Mouse (Mus musculus): ENCODE measurements around the gene Ipcef1. TPM values are rescaled to one million over a fixed set of nuclear protein-coding genes. Genes with fewer than 3 reads are reported as not detected.

Gene Ipcef1
- polyA plus RNA-seq, 1 experiment from 2014 or later, result 0.51 TPM

- 89% methylated on average over 2 of the region's 2 CpGs for WGBS
- no peaks in the 10 kb centered on the region for H3K4me1 ChIP-seq
- no peak for ATAC-seq (ENCODE audit: insufficient number of reproducible peaks, insufficient read depth, low FRiP score, low TSS enrichment)
- no peaks in the 10 kb centered on the region for H3K36me3 ChIP-seq
- H3K4me2 ChIP-seq (replicated peaks), result no peak overlapping the region
- no peak overlapping the region for H3K27ac ChIP-seq
- H3K9me3 ChIP-seq, result no peaks in the 10 kb centered on the region
- H3K27me3 ChIP-seq, result no peaks in the 10 kb centered on the region
- no peak overlapping the region for H3K4me3 ChIP-seq
- no peak overlapping the region for H3K9ac ChIP-seq
These were observed 95.9 kb downstream of the Ipcef1 start for GRCm38 (mm10) chr10:6956357-6956756.

DNA sequence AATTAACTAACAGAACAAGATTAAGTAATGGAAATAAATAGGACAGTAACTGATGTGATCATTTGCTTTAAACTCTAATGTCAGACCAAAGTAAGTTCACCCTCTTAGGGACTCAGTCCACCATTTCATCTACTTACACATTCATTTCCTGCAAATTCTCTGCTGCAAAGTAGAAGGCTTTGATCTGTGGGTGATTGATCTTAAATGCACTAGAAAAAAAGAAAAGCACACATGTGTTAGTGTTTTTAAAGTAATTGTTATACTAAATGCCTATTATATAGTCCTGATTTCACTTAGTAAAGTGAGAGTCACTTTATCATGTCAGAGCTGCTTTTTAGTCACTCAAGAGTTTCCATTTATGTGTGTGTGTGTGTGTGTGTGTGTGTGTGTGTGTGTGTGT lies 97.7 kb downstream of the Ipcef1 start:
- no peaks in the 10 kb centered on the region for H3K4me1 ChIP-seq
- no peak overlapping the region for H3K27ac ChIP-seq
- no peaks in the 10 kb centered on the region for H3K9me3 ChIP-seq
- ATAC-seq (ENCODE audit: insufficient number of reproducible peaks, insufficient read depth, low FRiP score, low TSS enrichment), result no peak
- no peaks in the 10 kb centered on the region for H3K36me3 ChIP-seq
- H3K27me3 ChIP-seq, result no peaks in the 10 kb centered on the region
- H3K4me3 ChIP-seq, result no peak overlapping the region
- no peak overlapping the region for H3K9ac ChIP-seq
- no peak overlapping the region for H3K4me2 ChIP-seq (replicated peaks)

- Histone ChIP-seq H3K9ac (no peak overlapping the region), H3K9me3 (no peaks in the 10 kb centered on the region), H3K4me2 (replicated peaks) (no peak overlapping the region), H3K4me1 (no peaks in the 10 kb centered on the region), H3K27me3 (no peaks in the 10 kb centered on the region), H3K4me3 (no peak overlapping the region), H3K36me3 (no peaks in the 10 kb centered on the region), H3K27ac (no peak overlapping the region)
- 71% methylated on average over 1 of the region's 1 CpGs for WGBS
- ATAC-seq (ENCODE audit: insufficient number of reproducible peaks, insufficient read depth, low FRiP score, low TSS enrichment), result no peak
These were observed 99.2 kb downstream of the Ipcef1 start for GRCm38 (mm10) chr10:6953115-6953514.

DNA sequence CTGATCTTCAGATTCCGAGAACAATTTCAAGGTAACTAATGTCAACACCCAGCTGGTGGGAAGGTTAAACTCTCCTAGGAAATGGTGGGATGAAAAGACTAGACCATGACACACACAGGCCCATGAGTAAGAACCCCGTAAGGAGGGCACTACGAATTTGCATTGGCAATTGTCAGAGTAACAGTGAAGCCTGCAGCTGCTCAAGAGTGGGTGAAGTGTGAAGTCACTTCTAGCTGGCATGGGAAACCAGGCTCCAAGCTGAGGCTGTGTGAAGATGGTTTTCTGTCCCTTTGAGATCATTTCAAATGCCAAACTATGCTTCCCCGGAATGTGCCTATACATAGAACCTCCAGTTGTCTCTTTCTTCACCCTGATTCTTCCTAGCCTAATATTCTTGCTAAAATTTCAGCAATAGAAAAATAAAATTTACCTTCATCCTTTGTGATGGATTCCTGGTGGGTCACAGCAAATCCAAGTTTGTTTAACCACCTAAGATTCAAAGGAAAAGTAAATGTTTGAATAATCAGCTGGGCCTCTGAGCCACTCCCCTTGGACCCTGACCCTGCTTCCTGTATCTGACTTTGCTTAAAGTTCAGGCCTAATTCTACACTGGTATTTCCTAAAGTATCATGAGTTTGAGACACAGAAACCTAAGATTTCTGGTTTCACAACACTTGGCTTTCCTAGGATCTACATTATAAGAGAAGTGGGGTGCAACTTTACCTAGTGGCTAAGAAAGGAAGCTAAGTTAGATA lies 115.4 kb downstream of the Ipcef1 start:
- 85% methylated on average over 4 of the region's 4 CpGs for WGBS
- Histone ChIP-seq H3K27ac (no peak overlapping the region), H3K9ac (no peak overlapping the region), H3K4me3 (no peak overlapping the region), H3K36me3 (no peaks in the 10 kb centered on the region), H3K4me1 (no peaks in the 10 kb centered on the region), H3K27me3 (no peaks in the 10 kb centered on the region), H3K9me3 (no peaks in the 10 kb centered on the region), H3K4me2 (replicated peaks) (no peak overlapping the region)
- ATAC-seq (ENCODE audit: insufficient number of reproducible peaks, insufficient read depth, low FRiP score, low TSS enrichment), result no peak

DNA sequence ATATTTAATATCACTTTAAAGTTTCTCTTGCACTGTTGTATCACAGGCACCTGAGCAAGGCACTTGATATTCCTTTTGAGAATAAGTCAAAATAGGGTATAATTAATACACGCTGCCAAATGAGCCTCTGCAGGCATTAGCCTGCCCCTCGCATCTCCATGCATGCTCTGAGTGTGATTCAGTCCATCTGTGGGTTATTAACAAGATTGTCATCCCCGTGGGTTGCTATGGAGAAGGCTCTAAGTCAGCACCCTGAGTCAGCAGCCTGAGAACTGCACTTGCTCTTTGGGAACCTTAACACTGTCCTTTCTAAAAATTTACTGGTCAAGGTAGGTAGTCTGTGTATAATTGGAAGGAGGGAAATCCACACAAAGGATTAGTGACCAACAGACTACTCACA lies 117.5 kb downstream of the Ipcef1 start:
- WGBS, result 54% methylated on average over 3 of the region's 3 CpGs
- ATAC-seq (ENCODE audit: insufficient number of reproducible peaks, insufficient read depth, low FRiP score, low TSS enrichment), result no peak

GRCm38 (mm10) chr10:6930889-6931288 lies 121.4 kb downstream of the Ipcef1 start:
- Histone ChIP-seq H3K4me2 (replicated peaks) (no peak overlapping the region), H3K4me1 (no peaks in the 10 kb centered on the region), H3K4me3 (no peak overlapping the region), H3K9ac (no peak overlapping the region), H3K36me3 (no peaks in the 10 kb centered on the region), H3K9me3 (no peaks in the 10 kb centered on the region), H3K27ac (no peak overlapping the region), H3K27me3 (no peaks in the 10 kb centered on the region)
- ATAC-seq (ENCODE audit: insufficient number of reproducible peaks, insufficient read depth, low FRiP score, low TSS enrichment), result no peak
- WGBS, result 66% methylated on average over 2 of the region's 2 CpGs

More for the DNA sequence above, 117.5 kb downstream of the Ipcef1 start:
- no peaks in the 10 kb centered on the region for H3K27me3 ChIP-seq
- H3K4me3 ChIP-seq, result no peak overlapping the region
- no peaks in the 10 kb centered on the region for H3K9me3 ChIP-seq
- H3K4me2 ChIP-seq (replicated peaks), result no peak overlapping the region
- no peaks in the 10 kb centered on the region for H3K36me3 ChIP-seq
- H3K27ac ChIP-seq, result no peak overlapping the region
- no peaks in the 10 kb centered on the region for H3K4me1 ChIP-seq
- no peak overlapping the region for H3K9ac ChIP-seq

GRCm38 (mm10) chr10:6930398-6930797 lies 121.9 kb downstream of the Ipcef1 start:
- Histone ChIP-seq H3K9me3 (no peaks in the 10 kb centered on the region), H3K9ac (no peak overlapping the region), H3K27me3 (no peaks in the 10 kb centered on the region), H3K4me2 (replicated peaks) (no peak overlapping the region), H3K36me3 (no peaks in the 10 kb centered on the region), H3K4me1 (no peaks in the 10 kb centered on the region), H3K27ac (no peak overlapping the region), H3K4me3 (no peak overlapping the region)
- ATAC-seq (ENCODE audit: insufficient number of reproducible peaks, insufficient read depth, low FRiP score, low TSS enrichment), result no peak
- WGBS, result 85% methylated on average over 1 of the region's 1 CpGs

- H3K4me3 ChIP-seq, result no peak overlapping the region
- no peak overlapping the region for H3K9ac ChIP-seq
- no peak overlapping the region for H3K4me2 ChIP-seq (replicated peaks)
- no peak overlapping the region for H3K27ac ChIP-seq
- H3K36me3 ChIP-seq, result no peaks in the 10 kb centered on the region
- WGBS, result 61% methylated on average over 1 of the region's 1 CpGs
- no peaks in the 10 kb centered on the region for H3K9me3 ChIP-seq
- ATAC-seq (ENCODE audit: insufficient number of reproducible peaks, insufficient read depth, low FRiP score, low TSS enrichment), result no peak
- no peaks in the 10 kb centered on the region for H3K27me3 ChIP-seq
- H3K4me1 ChIP-seq, result no peaks in the 10 kb centered on the region
These were observed 123.4 kb downstream of the Ipcef1 start for GRCm38 (mm10) chr10:6928905-6929304.

- no peak overlapping the region for H3K9ac ChIP-seq
- no peaks in the 10 kb centered on the region for H3K36me3 ChIP-seq
- H3K4me2 ChIP-seq (replicated peaks), result no peak overlapping the region
- no peaks in the 10 kb centered on the region for H3K4me1 ChIP-seq
- WGBS, result 76% methylated on average over 4 of the region's 4 CpGs
- no peaks in the 10 kb centered on the region for H3K9me3 ChIP-seq
- H3K27me3 ChIP-seq, result no peaks in the 10 kb centered on the region
- no peak overlapping the region for H3K4me3 ChIP-seq
- ATAC-seq (ENCODE audit: insufficient number of reproducible peaks, insufficient read depth, low FRiP score, low TSS enrichment), result no peak
- no peak overlapping the region for H3K27ac ChIP-seq
These were observed 124.6 kb downstream of the Ipcef1 start for GRCm38 (mm10) chr10:6927600-6928223.

- ATAC-seq (ENCODE audit: insufficient number of reproducible peaks, insufficient read depth, low FRiP score, low TSS enrichment), result no peak
- WGBS, result 86% methylated on average over 2 of the region's 2 CpGs
- Histone ChIP-seq H3K4me1 (no peaks in the 10 kb centered on the region), H3K36me3 (no peaks in the 10 kb centered on the region), H3K4me3 (no peak overlapping the region), H3K9me3 (no peaks in the 10 kb centered on the region), H3K27ac (no peak overlapping the region), H3K4me2 (replicated peaks) (no peak overlapping the region), H3K9ac (no peak overlapping the region), H3K27me3 (no peaks in the 10 kb centered on the region)
These were observed 125.6 kb downstream of the Ipcef1 start for GRCm38 (mm10) chr10:6926724-6927123.

DNA sequence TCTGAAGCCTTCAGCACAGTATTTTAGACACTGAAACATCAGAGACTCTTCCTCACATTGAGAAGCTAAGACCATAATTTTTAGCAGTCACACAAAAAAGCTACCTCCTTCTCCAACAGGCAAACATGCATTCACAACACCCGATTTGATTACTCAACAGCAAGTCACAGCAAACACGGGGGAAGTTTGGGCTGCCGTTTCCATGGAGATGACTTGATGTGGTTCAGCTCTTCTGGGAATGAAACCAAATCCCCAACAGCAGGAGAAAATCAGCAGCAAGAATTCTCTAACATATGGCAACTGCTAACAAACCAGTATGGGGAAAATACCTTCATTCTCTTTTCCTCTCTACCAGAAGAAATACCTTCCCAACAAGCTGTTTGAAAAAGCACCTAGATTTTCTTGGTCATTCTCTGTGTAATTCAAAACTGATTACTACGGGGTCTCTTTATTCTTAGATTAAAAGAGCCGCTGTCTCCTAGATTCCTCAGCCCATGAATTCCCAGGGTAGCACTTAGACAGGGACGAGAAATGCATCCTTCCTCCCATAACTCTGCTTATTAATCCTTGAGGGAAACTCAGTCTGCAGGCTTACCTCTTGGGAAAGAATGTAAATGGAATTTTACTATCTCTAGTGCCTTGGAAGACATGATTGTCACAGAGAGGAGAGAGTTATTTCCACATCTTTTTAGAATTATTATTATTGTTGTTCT lies 135.6 kb downstream of the Ipcef1 start:
- no peaks in the 10 kb centered on the region for H3K9me3 ChIP-seq
- H3K4me1 ChIP-seq, result peaks cover 7% of the 10 kb centered on the region
- no peak overlapping the region for H3K9ac ChIP-seq
- no peaks in the 10 kb centered on the region for H3K27me3 ChIP-seq
- H3K36me3 ChIP-seq, result no peaks in the 10 kb centered on the region
- H3K27ac ChIP-seq, result peak overlapping the region; percentile 61; the same call in 1 of the 2 replicates
- H3K4me3 ChIP-seq, result no peak overlapping the region
- ATAC-seq (ENCODE audit: insufficient number of reproducible peaks, insufficient read depth, low FRiP score, low TSS enrichment), result no peak; the same call in 1 of the 2 replicates
- H3K4me2 ChIP-seq (replicated peaks), result no peak overlapping the region; the same call in 1 of the 2 replicates
- WGBS, result 5% methylated on average over 6 of the region's 6 CpGs

DNA sequence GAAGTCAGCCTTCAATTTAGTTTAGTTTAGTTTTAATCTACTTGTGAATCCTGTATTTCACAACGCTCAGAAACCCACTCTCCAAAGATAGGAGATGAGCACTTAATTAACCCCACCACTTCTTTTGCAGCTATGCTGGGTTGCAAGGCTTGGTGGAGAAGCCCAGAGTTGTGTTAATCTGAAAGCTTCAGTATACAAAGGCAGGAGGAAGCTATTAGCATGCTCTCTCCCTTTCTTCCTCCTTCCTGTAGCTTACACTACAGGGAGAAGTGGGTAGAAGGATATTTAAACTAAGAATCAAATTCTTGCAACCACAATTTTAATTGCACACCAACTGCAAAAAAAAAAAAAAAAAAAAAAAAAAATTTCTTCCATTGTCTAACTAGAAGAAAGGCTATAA lies 136.3 kb downstream of the Ipcef1 start:
- 0 out of 2 replicates have a peak overlapping the region, but pooled peaks have one; percentile 36 for H3K27ac ChIP-seq

More for the DNA sequence above, 136.3 kb downstream of the Ipcef1 start:
- H3K9ac ChIP-seq, result no peak overlapping the region
- ATAC-seq (ENCODE audit: insufficient number of reproducible peaks, insufficient read depth, low FRiP score, low TSS enrichment), result no peak
- H3K9me3 ChIP-seq, result no peaks in the 10 kb centered on the region
- no peaks in the 10 kb centered on the region for H3K36me3 ChIP-seq
- H3K4me2 ChIP-seq (replicated peaks), result no peak overlapping the region
- peaks cover 7% of the 10 kb centered on the region for H3K4me1 ChIP-seq
- no peaks in the 10 kb centered on the region for H3K27me3 ChIP-seq
- no peak overlapping the region for H3K4me3 ChIP-seq
- WGBS, result 42% methylated on average over 1 of the region's 1 CpGs

Measured in embryonic facial prominence, embryonic 12.5 days (tissue).